Mouse (Mus musculus): ENCODE measurements around the gene Ube2h. TPM values are rescaled to one million over a fixed set of nuclear protein-coding genes. Genes with fewer than 3 reads are reported as not detected.

Gene Ube2h
- 44.4 and 46.7 TPM in 2 replicates for polyA plus RNA-seq (2015; fragmentation: Nextera tagmentation; extraction: Ambion mirVana)

GRCm38 (mm10) chr6:30304399-30304917 lies at the start of gene Ube2h:
Gene Ube2h, minus strand, starts transcription at chr6:30304539.
- peak within 1 kb of the TSS; percentile 71 for H3K4me3 ChIP-seq
- H3K4me2 ChIP-seq, result peak within 1 kb of the TSS; percentile 89
- H3K9ac ChIP-seq, result peak within 1 kb of the TSS; percentile 89
- under 1% methylated on average over 33 of the region's 33 CpGs for WGBS
- peak; percentile 96 for ATAC-seq (ENCODE audit: insufficient number of reproducible peaks, insufficient read depth, low FRiP score, low TSS enrichment, low read depth)
- H3K4me1 ChIP-seq, result peaks cover 30% of the 10 kb centered on the region
- H3K9me3 ChIP-seq, result no peaks in the 10 kb centered on the region
- no peaks in the 10 kb centered on the region for H3K27me3 ChIP-seq
- H3K36me3 ChIP-seq, result no peaks in the 10 kb centered on the region
- H3K27ac ChIP-seq, result peak within 1 kb of the TSS; percentile 95

DNA sequence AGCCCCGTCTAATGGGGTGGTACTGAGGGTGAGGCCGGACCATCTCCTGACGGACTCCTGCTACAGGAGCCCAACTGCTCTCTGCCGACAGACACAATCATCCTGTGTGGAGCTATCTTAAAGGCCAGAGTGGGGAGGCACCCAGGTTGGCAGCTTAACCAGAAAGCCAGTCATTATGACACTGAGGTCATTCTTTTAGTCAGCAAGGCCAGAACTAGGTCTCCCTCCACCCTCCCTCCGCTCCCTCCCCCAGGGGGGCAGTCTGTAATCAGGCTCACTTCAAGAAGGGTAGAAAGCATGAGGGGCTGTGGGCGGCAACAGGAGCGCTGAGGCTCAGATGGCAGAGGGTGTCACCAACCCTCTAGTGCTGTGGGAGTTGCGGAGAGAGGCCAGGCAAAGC lies 49.3 kb upstream of the Ube2h start:
- no peak overlapping the region for H3K27ac ChIP-seq
- no peaks in the 10 kb centered on the region for H3K9me3 ChIP-seq
- H3K4me2 ChIP-seq, result no peak overlapping the region
- 63% methylated on average over 8 of the region's 8 CpGs for WGBS
- no peak overlapping the region for H3K9ac ChIP-seq
- no peak overlapping the region for H3K4me3 ChIP-seq
- H3K27me3 ChIP-seq, result no peaks in the 10 kb centered on the region
- ATAC-seq (ENCODE audit: insufficient number of reproducible peaks, insufficient read depth, low FRiP score, low TSS enrichment, low read depth), result no peak
- H3K36me3 ChIP-seq, result no peaks in the 10 kb centered on the region
- no peaks in the 10 kb centered on the region for H3K4me1 ChIP-seq

DNA sequence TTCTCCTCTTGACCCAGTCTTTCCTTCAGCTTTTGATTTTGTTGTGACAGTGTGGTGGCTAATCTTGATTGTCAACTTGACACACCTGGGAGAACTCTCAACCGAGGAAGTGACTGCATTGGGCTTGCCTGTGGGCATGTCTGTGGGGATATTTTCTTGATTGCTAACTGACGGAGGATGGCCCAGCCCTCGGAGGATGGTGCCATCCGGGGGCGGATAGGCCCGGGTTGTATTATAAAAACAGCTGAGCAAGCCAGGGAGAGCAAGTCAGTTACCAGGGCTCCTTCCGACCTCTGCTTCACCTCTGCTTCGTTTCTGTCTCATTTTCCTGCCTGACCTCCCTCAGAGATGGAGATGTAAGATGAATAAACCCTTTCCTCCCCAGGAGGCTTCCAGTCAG lies 48.4 kb upstream of the Ube2h start:
- 25% methylated on average over 8 of the region's 8 CpGs for WGBS
- no peak for ATAC-seq (ENCODE audit: insufficient number of reproducible peaks, insufficient read depth, low FRiP score, low TSS enrichment, low read depth)
- H3K4me3 ChIP-seq, result no peak overlapping the region
- no peaks in the 10 kb centered on the region for H3K4me1 ChIP-seq
- no peak overlapping the region for H3K4me2 ChIP-seq
- no peak overlapping the region for H3K27ac ChIP-seq
- H3K9me3 ChIP-seq, result no peaks in the 10 kb centered on the region
- H3K27me3 ChIP-seq, result no peaks in the 10 kb centered on the region
- no peaks in the 10 kb centered on the region for H3K36me3 ChIP-seq
- no peak overlapping the region for H3K9ac ChIP-seq

GRCm38 (mm10) chr6:30351290-30351689 lies 47.0 kb upstream of the Ube2h start:
- Histone ChIP-seq H3K27ac (no peak overlapping the region), H3K36me3 (no peaks in the 10 kb centered on the region), H3K9me3 (no peaks in the 10 kb centered on the region), H3K4me3 (no peak overlapping the region), H3K9ac (no peak overlapping the region), H3K4me2 (no peak overlapping the region), H3K27me3 (no peaks in the 10 kb centered on the region), H3K4me1 (no peaks in the 10 kb centered on the region)
- no peak for ATAC-seq (ENCODE audit: insufficient number of reproducible peaks, insufficient read depth, low FRiP score, low TSS enrichment, low read depth)
- WGBS, result 76% methylated on average over 9 of the region's 9 CpGs

DNA sequence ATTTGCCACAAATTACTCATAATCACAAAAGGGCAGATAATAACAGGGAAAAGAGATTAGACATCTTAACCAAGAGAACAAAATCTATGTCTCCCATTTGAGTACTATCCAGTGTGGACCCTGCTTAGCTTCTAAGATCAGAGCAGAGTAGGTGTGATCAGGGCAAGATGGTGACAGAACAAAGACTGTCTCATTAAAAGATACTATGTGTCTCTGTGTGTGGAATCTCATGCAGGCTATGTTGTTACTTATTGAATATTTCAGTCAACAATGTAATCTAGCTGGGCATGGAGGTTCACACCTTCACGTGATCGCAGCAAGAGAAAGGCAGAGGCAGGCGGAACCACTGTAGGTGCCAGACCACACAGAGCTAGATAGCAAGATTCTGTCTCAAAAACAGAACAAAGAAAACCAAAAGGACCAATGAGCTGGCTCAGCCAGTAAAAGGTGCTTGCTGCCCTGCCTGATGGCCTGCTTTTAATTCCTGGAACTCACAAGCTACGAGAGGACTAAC lies 43.0 kb upstream of the Ube2h start:
- WGBS, result 85% methylated on average over 4 of the region's 4 CpGs
- Histone ChIP-seq H3K9me3 (no peaks in the 10 kb centered on the region), H3K4me3 (no peak overlapping the region), H3K36me3 (no peaks in the 10 kb centered on the region), H3K9ac (no peak overlapping the region), H3K27ac (no peak overlapping the region), H3K27me3 (no peaks in the 10 kb centered on the region), H3K4me1 (peaks cover 3% of the 10 kb centered on the region; the same call in 1 of the 2 replicates), H3K4me2 (no peak overlapping the region)
- no peak for ATAC-seq (ENCODE audit: insufficient number of reproducible peaks, insufficient read depth, low FRiP score, low TSS enrichment, low read depth)

DNA sequence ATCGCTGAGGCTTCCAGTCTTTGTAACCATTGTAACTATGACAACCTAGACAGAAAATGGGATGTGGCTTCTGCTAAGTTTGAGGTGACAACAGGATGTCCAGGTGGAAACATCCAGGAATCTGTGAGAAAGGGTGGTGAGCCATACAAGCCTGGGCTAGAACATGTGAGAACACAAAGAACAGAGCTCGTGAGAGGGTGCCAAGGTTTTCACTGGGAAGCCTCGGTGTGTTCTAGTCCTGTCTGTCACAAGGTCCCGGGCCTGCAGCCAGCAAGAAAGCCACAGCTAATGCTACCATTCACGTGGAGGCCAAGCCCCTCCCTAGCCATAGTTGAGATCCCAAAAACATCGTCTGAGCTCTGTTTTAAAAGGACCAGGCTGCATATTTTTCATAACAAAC lies 42.4 kb upstream of the Ube2h start:
- ATAC-seq (ENCODE audit: insufficient number of reproducible peaks, insufficient read depth, low FRiP score, low TSS enrichment, low read depth), result no peak
- H3K9ac ChIP-seq, result no peak overlapping the region
- H3K36me3 ChIP-seq, result no peaks in the 10 kb centered on the region
- H3K4me2 ChIP-seq, result no peak overlapping the region
- H3K27ac ChIP-seq, result no peak overlapping the region
- H3K4me3 ChIP-seq, result no peak overlapping the region
- H3K4me1 ChIP-seq, result peaks cover 3% of the 10 kb centered on the region; the same call in 1 of the 2 replicates
- WGBS, result 61% methylated on average over 6 of the region's 6 CpGs
- H3K9me3 ChIP-seq, result no peaks in the 10 kb centered on the region
- no peaks in the 10 kb centered on the region for H3K27me3 ChIP-seq

GRCm38 (mm10) chr6:30344032-30344431 lies 39.7 kb upstream of the Ube2h start:
- Histone ChIP-seq H3K36me3 (no peaks in the 10 kb centered on the region), H3K27ac (peak overlapping the region; percentile 44; the same call in 1 of the 2 replicates), H3K9ac (no peak overlapping the region), H3K4me2 (no peak overlapping the region), H3K4me1 (peaks cover 3% of the 10 kb centered on the region; the same call in 1 of the 2 replicates), H3K27me3 (no peaks in the 10 kb centered on the region), H3K4me3 (no peak overlapping the region), H3K9me3 (no peaks in the 10 kb centered on the region)
- 72% methylated on average over 6 of the region's 6 CpGs for WGBS
- no peak for ATAC-seq (ENCODE audit: insufficient number of reproducible peaks, insufficient read depth, low FRiP score, low TSS enrichment, low read depth)

DNA sequence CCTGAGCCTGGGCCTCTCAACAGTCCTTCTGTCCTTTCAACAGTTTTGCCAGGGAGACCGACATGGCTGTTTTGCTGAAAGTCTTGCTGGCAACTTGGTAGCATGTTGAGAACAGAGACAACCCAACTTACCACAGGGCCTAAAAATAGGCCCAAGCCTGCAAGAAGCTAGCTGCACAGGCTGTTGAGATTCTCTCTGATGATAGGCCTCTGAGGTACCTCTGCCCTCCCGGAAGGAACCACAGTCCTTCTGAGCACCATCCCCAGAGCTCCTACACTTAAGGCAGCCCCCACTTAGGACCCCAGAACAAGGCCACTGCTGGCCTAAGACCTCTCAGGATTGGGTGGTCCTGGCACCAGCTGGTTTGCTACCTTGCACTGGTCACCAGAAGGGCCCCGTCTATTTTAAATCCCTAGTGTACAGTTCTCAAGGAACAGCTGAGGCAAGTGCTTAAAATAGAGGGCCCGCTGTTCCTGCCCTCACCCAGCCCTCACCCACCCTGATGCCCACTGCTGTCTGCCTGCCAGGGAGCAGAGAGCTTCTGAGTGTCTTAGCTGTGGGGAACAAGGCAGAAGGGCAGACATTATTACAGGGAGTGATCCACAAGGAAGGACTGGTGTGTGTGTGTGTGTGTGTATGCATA lies 36.0 kb upstream of the Ube2h start:
- Histone ChIP-seq H3K4me3 (no peak overlapping the region), H3K9ac (no peak overlapping the region), H3K27ac (no peak overlapping the region)

DNA sequence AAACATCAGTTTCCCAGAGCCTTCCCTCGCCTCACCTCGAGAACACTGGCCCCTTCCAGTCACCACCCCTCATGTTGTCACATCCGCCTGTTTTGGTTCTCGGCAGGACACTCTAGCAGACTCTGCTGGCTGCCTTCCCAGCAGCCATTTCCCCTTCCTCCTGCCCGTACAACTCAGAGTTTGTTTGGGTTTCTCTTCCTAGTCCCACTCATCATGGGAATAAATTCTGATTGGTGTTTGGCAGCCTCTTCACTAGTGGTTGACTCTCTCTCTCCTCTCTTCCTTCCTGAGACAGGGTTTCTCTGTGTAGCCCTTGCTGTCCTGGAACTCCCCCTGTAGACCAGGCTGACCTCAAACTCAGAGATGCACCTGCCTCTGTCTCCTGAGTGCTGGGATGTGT lies 32.6 kb upstream of the Ube2h start:
- ATAC-seq (ENCODE audit: insufficient number of reproducible peaks, insufficient read depth, low FRiP score, low TSS enrichment, low read depth), result no peak
- H3K9me3 ChIP-seq, result no peaks in the 10 kb centered on the region
- H3K9ac ChIP-seq, result no peak overlapping the region
- 0 out of 2 replicates have a peak overlapping the region, but pooled peaks have one; percentile 5 for H3K4me2 ChIP-seq
- H3K4me3 ChIP-seq, result no peak overlapping the region
- H3K36me3 ChIP-seq, result no peaks in the 10 kb centered on the region
- H3K27ac ChIP-seq, result no peak overlapping the region
- H3K27me3 ChIP-seq, result no peaks in the 10 kb centered on the region
- 0 out of 2 replicates have a peak, but pooled peaks cover 7% of the 10 kb centered on the region for H3K4me1 ChIP-seq
- WGBS, result 23% methylated on average over 5 of the region's 5 CpGs

More for the DNA sequence above, 36.0 kb upstream of the Ube2h start:
- no peak for ATAC-seq (ENCODE audit: insufficient number of reproducible peaks, insufficient read depth, low FRiP score, low TSS enrichment, low read depth)
- H3K9me3 ChIP-seq, result no peaks in the 10 kb centered on the region
- no peaks in the 10 kb centered on the region for H3K36me3 ChIP-seq
- 73% methylated on average over 4 of the region's 4 CpGs for WGBS
- no peaks in the 10 kb centered on the region for H3K27me3 ChIP-seq
- peaks cover 3% of the 10 kb centered on the region; the same call in 1 of the 2 replicates for H3K4me1 ChIP-seq
- H3K4me2 ChIP-seq, result no peak overlapping the region

DNA sequence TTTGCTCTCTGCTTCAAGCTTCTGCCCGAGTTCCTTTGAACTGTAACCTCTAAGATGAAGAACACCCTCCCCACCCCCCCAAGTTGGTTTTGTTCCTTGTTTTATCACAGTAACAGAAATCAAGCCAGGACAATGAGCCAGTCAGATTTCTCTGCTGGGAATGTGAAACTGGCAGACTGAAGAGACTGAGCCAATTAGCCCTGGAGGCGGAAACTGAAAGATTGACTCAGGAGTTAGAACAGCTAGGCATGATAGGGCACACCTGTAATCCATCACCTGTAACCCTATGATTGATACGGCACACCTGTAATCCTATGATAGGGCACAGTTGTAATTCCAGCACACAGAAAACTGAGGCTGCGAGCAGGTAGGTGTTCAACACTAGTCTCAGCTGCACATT lies 27.9 kb upstream of the Ube2h start:
- Histone ChIP-seq H3K4me2 (no peak overlapping the region), H3K36me3 (no peaks in the 10 kb centered on the region), H3K4me3 (no peak overlapping the region), H3K27me3 (no peaks in the 10 kb centered on the region), H3K9me3 (no peaks in the 10 kb centered on the region), H3K9ac (no peak overlapping the region), H3K4me1 (0 out of 2 replicates have a peak, but pooled peaks cover 7% of the 10 kb centered on the region), H3K27ac (no peak overlapping the region)
- no peak for ATAC-seq (ENCODE audit: insufficient number of reproducible peaks, insufficient read depth, low FRiP score, low TSS enrichment, low read depth)
- WGBS, result 25% methylated on average over 4 of the region's 4 CpGs

- no peaks in the 10 kb centered on the region for H3K9me3 ChIP-seq
- H3K27ac ChIP-seq, result no peak overlapping the region
- ATAC-seq (ENCODE audit: insufficient number of reproducible peaks, insufficient read depth, low FRiP score, low TSS enrichment, low read depth), result no peak
- no peak overlapping the region for H3K4me3 ChIP-seq
- H3K4me2 ChIP-seq, result no peak overlapping the region
- no peak overlapping the region for H3K9ac ChIP-seq
- H3K4me1 ChIP-seq, result peaks cover 12% of the 10 kb centered on the region; the same call in 1 of the 2 replicates
- no peaks in the 10 kb centered on the region for H3K27me3 ChIP-seq
- WGBS, result 75% methylated on average over 5 of the region's 5 CpGs
- H3K36me3 ChIP-seq, result no peaks in the 10 kb centered on the region
Measured at GRCm38 (mm10) chr6:30330706-30331105, 26.4 kb upstream of the Ube2h start.

- Histone ChIP-seq H3K9ac (no peak overlapping the region), H3K4me1 (peaks cover 7% of the 10 kb centered on the region), H3K27ac (no peak overlapping the region), H3K9me3 (no peaks in the 10 kb centered on the region), H3K4me2 (no peak overlapping the region), H3K36me3 (no peaks in the 10 kb centered on the region), H3K27me3 (no peaks in the 10 kb centered on the region), H3K4me3 (no peak overlapping the region)
- no peak for ATAC-seq (ENCODE audit: insufficient number of reproducible peaks, insufficient read depth, low FRiP score, low TSS enrichment, low read depth)
- WGBS, result 62% methylated on average over 3 of the region's 4 CpGs
Measured at GRCm38 (mm10) chr6:30325932-30326501, 21.7 kb upstream of the Ube2h start.
